Mouse (Mus musculus) heart, postnatal 10 days (tissue): ENCODE data around the gene Scg5. TPM values are rescaled to one million over a fixed set of nuclear protein-coding genes. Genes with fewer than 3 reads are reported as not detected.

Experiments
- DNase-seq, 2 experiments: peaks; one replicate each; pipeline ENCODE4 v3.0.0; 2021
- intact Hi-C: fragments of 180-260 bp; cut with DNase I; formaldehyde crosslinking; loops from one replicate; pipeline ENCODE4 v1.15.1; 2025
- total RNA-seq, 2 experiments: library from RNA; stranded (reverse); gene quantifications; 2 replicates each; pipeline ENCODE4 v1.2.3; 2021

The Scg5 gene
- under 1 TPM in 1 of 2 experiments, not detected in 1; 0.22 TPM for total RNA-seq

- peak; percentile 40 to 55 for DNase-seq
These were observed at the start of gene Scg5 for GRCm38 (mm10) chr2:113828943-113829882. TSS of gene Scg5 (minus strand) at chr2:113829121.

DNA sequence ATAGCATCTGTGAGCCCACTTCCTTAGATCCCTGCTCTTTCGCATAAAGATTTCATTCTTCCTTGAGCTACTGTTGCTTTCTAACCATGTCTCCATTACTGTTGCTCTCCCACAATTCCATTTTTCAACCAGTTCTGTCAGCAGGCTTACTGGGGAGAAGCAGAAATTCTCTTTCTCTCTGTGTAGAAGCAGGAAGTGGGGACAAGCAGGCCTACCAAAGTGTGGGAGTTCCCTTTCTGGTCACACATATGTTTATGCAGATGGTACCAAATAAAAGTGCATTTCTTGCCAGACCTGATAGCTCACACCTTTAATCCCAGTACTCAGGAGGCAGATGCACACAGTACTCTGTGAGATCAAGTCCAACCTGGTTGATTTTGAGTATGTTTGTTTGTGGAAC is 41.2 kb upstream of the Scg5 start:
- no peak for DNase-seq
- intact Hi-C loops, result no loop called here

More at GRCm38 (mm10) chr2:113828943-113829882, at the start of gene Scg5:
- intact Hi-C loops, result loop anchor here (10.0 kb wide), 1 partner anchor 434 kb away; no protein-coding TSS in a partner anchor

GRCm38 (mm10) chr2:113868404-113868803 is 39.5 kb upstream of the Scg5 start:
- no peak for DNase-seq
- intact Hi-C loops, result loop anchor here (5.0 to 10.0 kb wide), 2 partner anchors 174 to 306 kb away; no protein-coding TSS in a partner anchor

GRCm38 (mm10) chr2:113866155-113866554 is 37.2 kb upstream of the Scg5 start:
- peak in 1 of 2 experiments; percentile 27 for DNase-seq
- intact Hi-C loops, result loop anchor here (1.0 to 10.0 kb wide), 4 partner anchors 86 to 309 kb away; no protein-coding TSS in a partner anchor

- intact Hi-C loops, result no loop called here
- no peak for DNase-seq
These were observed 20.2 kb upstream of the Scg5 start for GRCm38 (mm10) chr2:113849141-113849540.

DNA sequence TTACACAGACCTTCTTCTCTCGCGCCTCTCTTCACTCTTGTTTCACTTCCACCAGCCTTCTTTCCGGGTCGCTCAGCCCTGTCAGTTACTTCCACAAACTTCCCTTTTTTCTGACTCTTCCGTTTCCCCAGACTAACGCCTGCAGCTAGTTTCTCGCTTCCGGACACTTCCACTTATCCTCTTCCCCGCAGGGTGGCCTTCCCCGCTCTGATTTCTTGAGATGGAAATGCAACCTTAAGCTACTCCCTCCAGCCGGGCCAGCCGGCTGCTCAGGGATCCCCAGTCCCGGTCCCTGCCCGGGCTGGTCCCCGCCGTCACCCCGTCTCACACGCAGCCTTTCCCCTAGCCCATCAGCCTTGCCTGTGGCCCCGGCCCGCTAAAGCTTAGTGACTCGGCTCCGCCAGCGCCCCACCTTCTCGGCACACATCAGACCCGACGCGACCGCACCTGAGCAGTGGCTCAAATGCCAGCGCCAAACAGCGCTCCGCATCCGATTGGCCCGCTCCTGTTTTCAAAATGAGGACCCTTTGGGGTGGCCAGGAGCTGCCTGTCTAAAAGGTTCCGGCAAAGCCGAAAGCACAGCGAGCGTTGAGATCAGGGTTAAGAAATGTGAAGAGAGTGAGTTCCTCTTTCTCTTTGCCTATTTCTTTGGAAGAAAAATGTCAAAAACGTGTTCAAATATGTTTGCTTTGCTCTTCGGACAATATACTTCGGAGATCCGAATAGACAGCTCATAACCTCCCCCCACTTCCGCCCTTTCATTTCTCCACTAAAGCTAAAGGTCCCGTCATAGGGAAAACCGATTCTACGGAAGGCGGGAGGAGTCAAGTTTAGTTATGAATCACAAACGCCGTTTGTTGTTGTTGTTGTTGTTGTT is 19.6 kb upstream of the Scg5 start, which contains the start of gene Arhgap11a:
Gene Arhgap11a, minus strand, starts transcription at position 417 of the 877 bp plus-strand sequence.
- peak; percentile 94 to 95 for DNase-seq
- intact Hi-C loops, result no loop called here

GRCm38 (mm10) chr2:113847678-113848244 is 18.8 kb upstream of the Scg5 start:
- no peak for DNase-seq
- intact Hi-C loops, result no loop called here

GRCm38 (mm10) chr2:113845081-113845480 is 16.2 kb upstream of the Scg5 start:
- DNase-seq, result no peak
- intact Hi-C loops, result no loop called here

DNA sequence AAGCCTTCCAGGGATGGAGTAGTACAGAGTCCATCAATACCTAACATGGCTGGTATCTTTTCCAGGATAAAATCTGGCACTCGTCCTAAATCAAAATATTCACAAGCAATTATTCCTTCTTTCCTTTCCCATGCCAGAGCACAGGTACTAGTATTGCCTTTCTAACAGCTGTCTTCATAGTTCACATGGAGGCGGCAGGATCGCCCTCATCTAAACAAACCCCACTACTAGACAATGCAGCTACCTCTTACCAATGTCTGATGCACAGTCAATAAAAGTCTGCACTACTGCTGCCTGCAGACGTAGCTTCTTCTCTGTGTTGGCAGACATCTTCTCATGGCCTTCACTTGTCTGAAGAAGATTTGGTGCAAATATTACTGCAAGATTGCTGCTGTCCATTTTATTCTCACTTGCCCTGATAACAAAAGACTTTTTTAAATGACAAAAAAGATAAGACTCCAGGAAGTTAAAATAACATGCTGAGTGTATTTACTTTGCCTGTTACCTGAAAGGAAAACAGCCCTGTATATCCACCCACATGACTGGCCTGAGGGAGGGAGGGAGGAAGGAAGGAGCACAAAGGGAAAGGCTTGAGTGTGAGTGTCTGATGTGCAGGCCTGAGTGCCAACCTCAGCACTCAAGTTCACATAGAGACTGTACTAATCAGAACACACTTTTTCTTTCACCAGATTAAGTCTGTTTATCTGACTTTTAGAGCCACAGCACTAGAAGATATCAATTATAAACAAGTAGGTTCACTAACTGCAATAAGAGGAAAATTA is 12.9 kb upstream of the Scg5 start:
- intact Hi-C loops, result no loop called here
- DNase-seq, result no peak

DNA sequence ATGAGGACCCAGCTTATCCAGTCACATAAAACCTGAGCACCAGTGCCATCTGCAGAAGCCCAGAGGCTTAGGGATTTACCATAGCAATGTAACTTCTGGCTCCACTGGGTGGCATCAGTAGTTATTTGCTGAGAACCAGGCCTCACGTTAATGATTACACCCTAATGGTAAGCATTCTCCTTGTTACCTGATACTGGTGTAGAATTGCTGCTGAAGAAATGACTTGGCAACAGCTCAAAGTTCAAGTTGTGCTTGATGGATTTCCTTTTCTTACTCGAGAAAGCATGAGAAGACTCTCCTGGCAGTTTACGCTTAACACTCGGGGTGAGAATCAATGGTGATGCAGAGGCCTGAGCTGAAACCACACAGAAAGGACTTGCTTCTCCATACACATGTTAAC is 10.6 kb upstream of the Scg5 start:
- no peak for DNase-seq
- intact Hi-C loops, result no loop called here

DNA sequence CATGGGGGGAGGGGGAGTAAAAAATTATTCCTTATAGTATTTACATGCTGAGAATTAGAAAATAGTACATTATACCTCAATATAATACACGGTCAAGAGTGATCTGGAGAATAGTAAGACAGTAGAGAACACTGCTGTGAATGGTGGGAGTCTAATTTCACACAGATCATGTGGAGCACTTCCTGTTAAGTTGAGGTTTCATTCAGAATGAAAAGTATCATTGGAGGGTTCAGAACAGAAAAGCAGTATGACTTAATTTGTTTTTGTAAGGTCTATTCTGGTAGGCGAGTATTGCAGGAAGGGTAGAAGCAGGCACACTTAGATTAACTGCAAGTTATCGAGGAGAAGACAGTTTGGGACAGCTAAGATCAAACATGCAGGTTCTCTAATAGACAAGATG is 6.3 kb upstream of the Scg5 start:
- intact Hi-C loops, result no loop called here
- DNase-seq, result no peak

- intact Hi-C loops, result loop anchor here (10.0 kb wide), 1 partner anchor 434 kb away; no protein-coding TSS in a partner anchor
These were observed 607 bp downstream of the Scg5 start for GRCm38 (mm10) chr2:113828086-113828942.

GRCm38 (mm10) chr2:113823909-113824308 is 5.0 kb downstream of the Scg5 start:
- intact Hi-C loops, result loop anchor here (5.0 to 10.0 kb wide), 3 partner anchors 287 to 429 kb away; no protein-coding TSS in a partner anchor
- peak; percentile 41 to 58 for DNase-seq

More at GRCm38 (mm10) chr2:113828086-113828942, 607 bp downstream of the Scg5 start:
- DNase-seq, result no peak

DNA sequence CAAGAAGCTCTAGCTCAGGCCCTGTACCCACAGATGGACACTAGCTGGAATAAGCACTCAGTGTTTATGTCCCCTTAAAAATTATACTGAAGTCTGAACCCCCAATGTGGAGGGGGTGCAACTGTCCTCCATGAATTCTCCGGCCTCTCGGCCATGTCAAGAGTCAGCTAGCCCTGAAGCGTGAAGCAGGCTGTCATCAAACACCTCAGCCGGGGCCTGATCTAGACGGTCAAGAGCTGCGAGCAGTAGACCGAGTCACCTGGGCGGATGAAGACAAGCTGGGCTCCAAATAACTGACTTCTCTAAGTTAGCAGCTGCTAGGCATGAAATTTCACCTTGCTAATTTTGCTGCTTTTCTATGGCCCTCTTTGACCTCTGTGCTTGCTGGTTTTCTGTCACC is 6.6 kb downstream of the Scg5 start:
- DNase-seq, result no peak
- intact Hi-C loops, result loop anchor here (5.0 to 10.0 kb wide), 3 partner anchors 285 to 428 kb away; no protein-coding TSS in a partner anchor

- no peak for DNase-seq
- intact Hi-C loops, result loop anchor here (5.0 to 10.0 kb wide), 3 partner anchors 284 to 426 kb away; no protein-coding TSS in a partner anchor
These were observed 7.7 kb downstream of the Scg5 start for GRCm38 (mm10) chr2:113821176-113821734.

DNA sequence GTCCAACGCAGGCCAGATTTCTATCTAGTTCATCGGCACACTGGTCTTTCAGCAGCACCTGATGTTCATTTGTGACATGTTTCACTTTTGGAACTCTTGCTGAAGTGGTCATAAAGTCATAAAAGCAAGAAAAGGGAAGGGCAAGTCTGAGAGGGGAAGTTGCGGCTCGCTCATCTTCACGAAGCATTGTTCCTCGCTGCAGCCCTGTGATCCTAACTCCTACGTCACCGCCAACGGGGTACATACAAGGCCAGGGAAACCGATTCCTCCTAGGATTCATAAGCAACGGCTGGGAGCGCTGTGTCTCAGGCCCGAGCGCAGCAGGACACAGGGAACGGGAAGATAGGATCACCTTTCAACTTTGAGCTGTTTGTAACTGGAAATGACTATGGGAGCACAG is 8.8 kb downstream of the Scg5 start:
- DNase-seq, result no peak
- intact Hi-C loops, result loop anchor here (5.0 to 10.0 kb wide), 3 partner anchors 283 to 425 kb away; no protein-coding TSS in a partner anchor

- DNase-seq, result no peak
- intact Hi-C loops, result no loop called here
These were observed 11.0 kb downstream of the Scg5 start for GRCm38 (mm10) chr2:113817681-113818606.
